Mouse (Mus musculus): ENCODE measurements around the gene Rasgrp1.

The Rasgrp1 gene

DNA sequence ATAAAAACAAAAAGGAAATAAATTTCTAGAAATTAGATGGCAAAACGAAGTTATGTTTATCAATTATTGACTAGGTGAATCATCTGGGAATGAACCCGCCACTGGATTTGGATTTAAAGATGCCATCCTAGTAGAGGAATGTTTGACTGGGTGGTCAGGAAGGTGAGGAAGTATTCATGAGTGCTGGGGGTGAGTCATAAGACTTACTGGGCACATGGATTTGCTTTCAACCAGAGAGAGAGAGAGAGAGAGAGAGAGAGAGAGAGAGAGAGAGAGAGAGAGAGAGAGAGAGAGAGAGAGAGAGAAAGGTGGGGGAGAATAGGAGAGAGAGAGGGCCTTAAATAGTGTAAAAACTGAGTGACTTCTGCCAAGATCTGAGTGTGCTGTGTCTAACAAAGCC, 87.4 kb downstream of the Rasgrp1 start:
- in situ Hi-C loops (cut with MboI; ENCODE audit: low sequenced_read_pairs) = no loop called here

DNA sequence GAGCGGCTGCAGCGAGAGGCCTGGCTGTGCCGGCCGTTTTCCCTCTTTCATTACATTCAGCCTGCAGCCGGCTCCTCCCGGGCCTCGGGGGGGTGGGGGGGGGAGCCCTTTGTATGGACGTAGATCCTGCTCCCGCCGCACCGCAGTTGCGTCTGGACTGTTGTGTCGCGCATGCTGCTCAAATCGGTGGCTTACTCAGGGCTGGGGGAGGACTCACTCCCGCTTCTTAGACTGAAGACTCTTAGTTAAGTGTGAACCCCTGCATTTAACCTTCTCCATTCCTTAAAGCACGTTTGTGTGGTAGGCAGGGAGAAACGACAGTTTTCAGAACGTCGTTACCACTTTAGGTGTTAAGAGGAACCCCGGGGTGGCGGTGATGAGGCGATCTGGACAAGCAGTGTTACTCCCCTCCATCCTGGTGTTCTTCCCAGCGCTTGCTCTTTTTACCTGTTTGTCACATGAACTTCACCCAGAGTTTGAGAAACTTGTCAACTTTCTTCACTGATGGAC, 92.7 kb downstream of the Rasgrp1 start:
- in situ Hi-C loops (cut with MboI; ENCODE audit: low sequenced_read_pairs) = no loop called here

DNA sequence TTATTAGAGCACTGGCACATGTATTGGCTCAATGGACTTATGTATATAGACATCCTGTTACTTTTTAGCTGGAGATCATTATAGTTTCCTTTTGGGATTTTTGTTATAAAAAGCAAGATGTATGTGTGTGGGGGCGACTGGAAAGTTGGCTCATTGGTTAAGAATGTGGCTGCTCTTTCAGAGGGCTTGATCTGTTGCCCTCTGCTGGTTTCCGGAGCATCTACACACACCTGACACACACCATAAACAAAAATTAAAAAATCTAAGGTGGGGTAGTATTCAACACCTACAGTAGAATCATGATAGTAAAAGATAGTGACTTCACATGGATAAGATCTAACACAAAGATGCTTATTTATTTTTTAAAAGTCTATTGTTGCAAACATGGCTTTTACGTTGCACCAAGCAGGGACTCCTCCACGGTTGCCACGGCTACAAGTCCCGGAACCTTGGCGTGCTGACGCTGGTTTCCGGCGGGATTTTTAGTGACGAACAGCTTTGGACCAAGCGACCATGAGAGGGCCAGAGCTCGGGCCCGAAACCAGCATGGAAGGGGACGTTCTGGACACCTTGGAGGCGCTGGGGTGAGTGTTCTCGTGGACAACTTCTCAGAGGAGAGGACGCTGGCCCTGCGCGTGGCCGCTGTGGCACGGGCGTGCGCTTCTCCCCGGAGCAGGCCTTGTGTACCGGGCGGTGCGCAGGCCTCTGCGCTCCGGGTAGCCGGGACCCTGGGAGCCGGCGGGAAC, 93.4 kb downstream of the Rasgrp1 start, which contains the start of gene Fam98b:
Gene Fam98b (plus strand): TSS at position 485 of the 746 bp plus-strand sequence.
- in situ Hi-C loops (cut with MboI; ENCODE audit: low sequenced_read_pairs) = no loop called here

DNA sequence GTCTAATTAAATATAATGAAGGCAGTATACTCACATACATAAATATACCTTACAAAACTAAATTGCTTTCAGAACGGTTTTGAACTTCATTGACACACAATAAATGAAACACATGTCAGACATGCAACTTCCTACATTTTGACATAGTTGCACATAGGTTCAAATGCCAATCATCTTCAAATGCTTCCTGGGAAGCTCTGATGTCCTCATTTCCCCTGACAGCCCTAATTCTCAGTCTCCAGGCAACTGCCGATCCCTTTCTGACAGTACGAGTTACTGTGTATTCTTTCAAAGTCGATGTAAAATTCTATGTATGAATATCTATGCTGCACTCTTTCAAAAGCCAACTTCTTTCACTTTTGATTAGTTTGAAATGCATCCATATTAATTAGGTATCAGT, 100.8 kb downstream of the Rasgrp1 start:
- in situ Hi-C loops (cut with MboI; ENCODE audit: low sequenced_read_pairs) = no loop called here

DNA sequence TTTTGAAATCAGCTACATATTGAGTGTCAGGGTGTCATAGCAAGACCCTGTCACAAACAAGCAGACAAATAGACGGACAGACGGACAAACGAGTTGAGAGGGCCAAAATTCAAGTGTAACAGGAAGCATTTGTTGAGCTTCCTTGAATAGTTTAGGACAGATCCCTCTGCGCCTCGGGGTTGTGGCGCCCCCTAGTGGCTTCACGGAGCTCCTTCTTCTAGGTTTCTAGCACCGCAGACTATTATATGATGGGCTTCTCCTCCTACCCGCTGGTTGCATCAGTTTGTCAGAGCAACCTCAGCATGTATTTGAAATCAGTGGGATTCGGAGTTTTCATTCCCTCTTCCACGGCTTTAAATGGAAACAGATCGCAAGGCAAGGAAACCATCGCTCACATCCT, 111.5 kb downstream of the Rasgrp1 start:
- in situ Hi-C loops (cut with MboI; ENCODE audit: low sequenced_read_pairs) = loop anchor here (10.0 kb wide), 1 partner anchor 336 kb away; no protein-coding TSS in a partner anchor

DNA sequence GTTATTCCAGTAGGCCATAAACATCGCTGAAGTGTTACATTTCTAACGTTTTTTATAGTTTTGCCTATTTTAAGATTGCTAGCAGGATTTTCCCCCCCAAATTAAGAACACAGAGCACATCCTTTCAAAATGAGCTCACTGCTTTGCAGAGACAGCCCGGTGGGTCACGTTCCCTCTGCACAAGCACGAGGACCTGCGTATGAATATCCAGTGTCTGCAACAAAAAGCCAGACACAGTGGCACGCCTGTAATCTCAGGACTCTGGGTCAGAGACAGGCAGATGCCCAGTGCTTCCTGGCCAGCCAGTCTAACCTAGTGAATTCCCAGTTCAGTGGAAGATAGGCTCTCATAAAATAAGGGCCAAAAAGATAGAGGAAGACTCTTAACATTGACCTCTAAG, 112.5 kb downstream of the Rasgrp1 start:
- in situ Hi-C loops (cut with MboI; ENCODE audit: low sequenced_read_pairs) = loop anchor here (10.0 kb wide), 1 partner anchor 335 kb away; no protein-coding TSS in a partner anchor
